Mouse (Mus musculus): ENCODE measurements around the gene Fgfr2.

- no peak for TF ChIP-seq CHD2 (IDR thresholded peaks at IDR 0.05; ENCODE audit: low read depth, low read length)
- no peak for TF ChIP-seq MAFK (IDR thresholded peaks at IDR 0.05; ENCODE audit: insufficient read depth, low read depth, low read length)
- TF ChIP-seq ZNF384 (IDR thresholded peaks at IDR 0.05; ENCODE audit: low read depth, low read length) = no peak
- no peak for TF ChIP-seq ZC3H11A (IDR thresholded peaks at IDR 0.05; ENCODE audit: borderline replicate concordance, low read depth, low read length)
These were observed 3001.6 kb downstream of the Fgfr2 start for GRCm38 (mm10) chr7:130121507-130121906.
